Comparison of ENCODE assay signal across 13 mouse cellular contexts in genomic region chr1:40094601-40095304, GRCm38 (mm10). TPM values are rescaled to one million over a fixed set of nuclear protein-coding genes. Genes with fewer than 3 reads are reported as not detected.
"Had no signal": no experiment of that assay in that cellular context is flagged by ENCODE, and none has a peak within 500 bp of the region (broad histone marks: within the 10 kb centered on the region; RNA-seq: fewer than 3 reads in every experiment).

No protein-coding gene starts in this region.

- H3K36me3 ChIP-seq: limb, embryonic 15.5 days; liver, embryonic 12.5 days; midbrain, embryonic 15.5 days; neural tube, embryonic 12.5 days had no signal

- H3K27ac ChIP-seq: layer of hippocampus, adult 2 months; liver, embryonic 12.5 days; midbrain, embryonic 15.5 days; neural tube, embryonic 12.5 days had no signal

- H3K4me3 ChIP-seq: layer of hippocampus, adult 2 months; limb, embryonic 15.5 days; liver, embryonic 12.5 days; megakaryocyte, embryonic 14.5 days; midbrain, embryonic 15.5 days; neural tube, embryonic 12.5 days had no signal

- DNase-seq: kidney, postnatal 10 days; kidney, postnatal 4 days; left cerebral cortex, postnatal 4 days; lung, postnatal 4 days; right cerebral cortex, postnatal 4 days; thymus, postnatal 36 days had no signal

- H3K9me3 ChIP-seq: limb, embryonic 15.5 days; liver, embryonic 12.5 days; midbrain, embryonic 15.5 days; neural tube, embryonic 12.5 days had no signal

- H3K27me3 ChIP-seq: limb, embryonic 15.5 days; midbrain, embryonic 15.5 days; neural tube, embryonic 12.5 days had no signal

- H3K4me1 ChIP-seq: limb, embryonic 15.5 days; liver, embryonic 12.5 days; megakaryocyte, embryonic 14.5 days; midbrain, embryonic 15.5 days; neural tube, embryonic 12.5 days had no signal

- H3K9ac ChIP-seq: limb, embryonic 15.5 days; liver, embryonic 12.5 days; midbrain, embryonic 15.5 days; neural tube, embryonic 12.5 days had no signal

- ATAC-seq: liver, embryonic 12.5 days; midbrain, embryonic 15.5 days had no signal

- H3K4me2 ChIP-seq: limb, embryonic 15.5 days; liver, embryonic 12.5 days; midbrain, embryonic 11.5 days; midbrain, embryonic 15.5 days; neural tube, embryonic 12.5 days had no signal

RNA-seq across cellular contexts. Expression of gene Il1r2, which starts 20.9 kb away (rescaled TPM):
- total RNA-seq: layer of hippocampus, adult 2 months had no signal
